Comparison of ENCODE assay signal across 10 mouse cellular contexts in the genomic region with DNA sequence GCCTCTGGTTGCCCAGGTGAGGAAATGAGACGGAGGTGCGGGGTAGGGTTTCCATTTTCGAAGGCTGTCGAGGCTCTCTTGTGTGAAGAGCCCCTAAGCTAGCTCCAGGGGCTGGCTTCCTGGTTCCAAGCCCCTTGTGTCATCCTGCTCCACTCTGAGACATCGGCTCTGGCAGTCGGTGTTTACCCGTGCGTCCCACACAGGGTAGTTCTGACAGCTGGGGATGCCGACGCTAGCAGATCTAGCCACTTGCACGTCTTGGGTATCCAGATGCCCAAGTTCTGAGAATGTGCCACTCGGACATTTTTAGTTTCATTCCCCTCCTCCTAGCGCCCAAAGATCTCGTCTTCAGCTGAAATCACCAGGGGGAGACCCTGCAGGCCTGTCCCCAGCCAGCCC. TPM values are rescaled to one million over a fixed set of nuclear protein-coding genes. Genes with fewer than 3 reads are reported as not detected.
DNase-seq lines count a peak whose midpoint lies in the region; ATAC-seq and TF ChIP-seq lines count a peak whose summit lies in the region.
"Had no signal": no experiment of that assay in that cellular context is flagged by ENCODE, and none has a peak within 500 bp of the region (broad histone marks: within the 10 kb centered on the region; RNA-seq: fewer than 3 reads in every experiment).

No protein-coding gene starts in this region.

- peaks cover 43% of the 10 kb centered on the region for H3K27me3 ChIP-seq in embryonic facial prominence, embryonic 15.5 days
- peaks cover 33% of the 10 kb centered on the region for H3K27me3 ChIP-seq in intestine, postnatal 0 days (replicated peaks; ENCODE audit: control insufficient read depth, insufficient read depth, low read length)
- peaks cover 34% of the 10 kb centered on the region for H3K27me3 ChIP-seq in neural tube, embryonic 13.5 days

- H3K27ac ChIP-seq in left cerebral cortex, adult 2 months, result peak overlapping the region; percentile 90; the same call in 1 of the 2 replicates
- H3K27ac ChIP-seq in embryonic facial prominence, embryonic 15.5 days (replicated peaks), result no peak overlapping the region
- H3K27ac ChIP-seq in intestine, postnatal 0 days (ENCODE audit: low read depth, low read length), result no peak overlapping the region
- H3K27ac ChIP-seq in neural tube, embryonic 13.5 days (replicated peaks), result peak overlapping the region; percentile 94

- no peak for ATAC-seq in embryonic facial prominence, embryonic 15.5 days (ENCODE audit: insufficient number of reproducible peaks, low FRiP score, low TSS enrichment, low read depth)
- ATAC-seq in intestine, postnatal 0 days, result no peak
- ATAC-seq in neural tube, embryonic 13.5 days (ENCODE audit: low read depth), result peak; percentile 13; the same call in 1 of the 2 replicates
- ATAC-seq in granulocyte monocyte progenitor cell, adult 5-6 weeks (replicated peaks; ENCODE audit: poor library complexity, severe bottlenecking), result no peak

- no peak for TF ChIP-seq CTCF in left cerebral cortex, adult 2 months (IDR thresholded peaks at IDR 0.05)
- TF ChIP-seq CTCF in intestine, postnatal 0 days (IDR thresholded peaks at IDR 0.05; ENCODE audit: low read depth), result no peak

- no peaks in the 10 kb centered on the region for H3K36me3 ChIP-seq in embryonic facial prominence, embryonic 15.5 days
- no peaks in the 10 kb centered on the region for H3K36me3 ChIP-seq in intestine, postnatal 0 days (ENCODE audit: control insufficient read depth, insufficient read depth)
- H3K36me3 ChIP-seq in neural tube, embryonic 13.5 days, result peaks cover 19% of the 10 kb centered on the region
- H3K36me3 ChIP-seq: G1E had no signal

- 35% methylated on average over 14 of the region's 14 CpGs for WGBS in embryonic facial prominence, embryonic 15.5 days
- WGBS in intestine, postnatal 0 days, result 33% methylated on average over 14 of the region's 14 CpGs
- WGBS in neural tube, embryonic 13.5 days, result 29% methylated on average over 14 of the region's 14 CpGs

- intact Hi-C loops in left cerebral cortex, adult 2 months (cut with DNase I), result no loop called here

- peak overlapping the region; percentile 85 for H3K4me3 ChIP-seq in left cerebral cortex, adult 2 months
- peak overlapping the region; percentile 57 for H3K4me3 ChIP-seq in embryonic facial prominence, embryonic 15.5 days (replicated peaks)
- 0 out of 2 replicates have a peak overlapping the region, but pooled peaks have one; percentile 56 for H3K4me3 ChIP-seq in intestine, postnatal 0 days (ENCODE audit: low read depth, low read length)
- H3K4me3 ChIP-seq in neural tube, embryonic 13.5 days, result peak overlapping the region; percentile 88

- H3K4me2 ChIP-seq in embryonic facial prominence, embryonic 15.5 days (replicated peaks), result peak overlapping the region; percentile 99
- H3K4me2 ChIP-seq in intestine, postnatal 0 days (replicated peaks; ENCODE audit: low read depth), result peak overlapping the region; percentile 88; the same call in 1 of the 2 replicates
- peak overlapping the region; percentile 77 for H3K4me2 ChIP-seq in neural tube, embryonic 13.5 days

- DNase-seq in left cerebral cortex, adult 2 months (ENCODE audit: extremely low spot score in 1 of 2, low spot score in 2 of 2), result no peak
- no peak for DNase-seq in left cerebral cortex, adult 8-10 months (ENCODE audit: low spot score in 2 of 2)
- DNase-seq in yolk sac, embryonic 10.5 days (ENCODE audit: low spot score), result no peak
- DNase-seq in adrenal gland, postnatal 14 days, result no peak

- H3K9me3 ChIP-seq in embryonic facial prominence, embryonic 15.5 days (replicated peaks), result no peaks in the 10 kb centered on the region
- H3K9me3 ChIP-seq in intestine, postnatal 0 days (ENCODE audit: control insufficient read depth), result no peaks in the 10 kb centered on the region
- no peaks in the 10 kb centered on the region for H3K9me3 ChIP-seq in neural tube, embryonic 13.5 days
- H3K9me3 ChIP-seq: G1E had no signal

- no peak overlapping the region for H3K9ac ChIP-seq in embryonic facial prominence, embryonic 15.5 days
- H3K9ac ChIP-seq in intestine, postnatal 0 days (ENCODE audit: low read depth, low read length), result no peak overlapping the region
- peak overlapping the region; percentile 97 for H3K9ac ChIP-seq in neural tube, embryonic 13.5 days

- H3K4me1 ChIP-seq in embryonic facial prominence, embryonic 15.5 days, result peaks cover 24% of the 10 kb centered on the region
- H3K4me1 ChIP-seq in intestine, postnatal 0 days (replicated peaks; ENCODE audit: control insufficient read depth, insufficient read depth, low read length), result no peaks in the 10 kb centered on the region; the same call in 1 of the 2 replicates
- H3K4me1 ChIP-seq in neural tube, embryonic 13.5 days (replicated peaks), result peaks cover 35% of the 10 kb centered on the region

RNA-seq across cellular contexts. Expression of a gene that starts 1.0 kb away (rescaled TPM):
- 100 to 1,000 TPM; 110 to 122 TPM for total RNA-seq in left cerebral cortex, adult 2 months (2021)
- total RNA-seq in left cerebral cortex, adult 8-10 months (2022), result 100 to 1,000 TPM; 108 to 133 (median 114) TPM
- polyA plus RNA-seq in embryonic facial prominence, embryonic 15.5 days (2015; fragmentation: Nextera tagmentation; extraction: Ambion mirVana), result 39.2 and 41.9 TPM in 2 replicates
- 7.1 and 9.3 TPM in 2 replicates for polyA plus RNA-seq in intestine, postnatal 0 days (2015; fragmentation: Nextera tagmentation; extraction: Ambion mirVana)
- 103 and 117 TPM in 2 replicates for polyA plus RNA-seq in neural tube, embryonic 13.5 days (2015; fragmentation: Nextera tagmentation; extraction: Ambion mirVana)
- total RNA-seq in granulocyte monocyte progenitor cell, adult 5-6 weeks (2014; fragmentation: Nextera tagmentation), result not detected in 2 replicates
- total RNA-seq in granulocyte monocyte progenitor cell, adult 5-6 weeks (2017), result not detected in 2 replicates
- total RNA-seq in adrenal gland, postnatal 14 days (2021), result 6.0 and 7.9 TPM in 2 replicates

RNA-seq across cellular contexts. Expression of a gene that starts 3.5 kb away (rescaled TPM):
- not detected for total RNA-seq in left cerebral cortex, adult 2 months (2021)
- under 1 TPM in 1 of 4 experiments, not detected in 3; 0.68 TPM for total RNA-seq in left cerebral cortex, adult 8-10 months (2022)
- 0.14 and 0.41 TPM in 2 replicates for polyA plus RNA-seq in embryonic facial prominence, embryonic 15.5 days (2015; fragmentation: Nextera tagmentation; extraction: Ambion mirVana)
- 0.12 and 0.14 TPM in 2 replicates for polyA plus RNA-seq in intestine, postnatal 0 days (2015; fragmentation: Nextera tagmentation; extraction: Ambion mirVana)
- polyA plus RNA-seq in neural tube, embryonic 13.5 days (2015; fragmentation: Nextera tagmentation; extraction: Ambion mirVana), result 0.41 and 0.59 TPM in 2 replicates
- total RNA-seq in granulocyte monocyte progenitor cell, adult 5-6 weeks (2014; fragmentation: Nextera tagmentation), result not detected in 2 replicates
- not detected in 2 replicates for total RNA-seq in granulocyte monocyte progenitor cell, adult 5-6 weeks (2017)
- total RNA-seq in adrenal gland, postnatal 14 days (2021), result 0.19 TPM in 1 of 2 replicates, not detected in the other
- total RNA-seq: G1E; left cerebral cortex, postnatal 36 days had no signal
- polyA plus RNA-seq: G1E had no signal

RNA-seq across cellular contexts. Expression of a gene that starts 11.8 kb away (rescaled TPM):
- 10 to 100 TPM; 13.2 to 14.6 TPM for total RNA-seq in left cerebral cortex, adult 2 months (2021)
- 10 to 100 TPM; 13.6 to 16.9 (median 15.6) TPM for total RNA-seq in left cerebral cortex, adult 8-10 months (2022)
- polyA plus RNA-seq in embryonic facial prominence, embryonic 15.5 days (2015; fragmentation: Nextera tagmentation; extraction: Ambion mirVana), result 85.2 TPM in 2 replicates
- polyA plus RNA-seq in intestine, postnatal 0 days (2015; fragmentation: Nextera tagmentation; extraction: Ambion mirVana), result 98.5 and 106 TPM in 2 replicates
- polyA plus RNA-seq in neural tube, embryonic 13.5 days (2015; fragmentation: Nextera tagmentation; extraction: Ambion mirVana), result 41.2 and 46.3 TPM in 2 replicates
- 60.7 and 70.5 TPM in 2 replicates for total RNA-seq in granulocyte monocyte progenitor cell, adult 5-6 weeks (2014; fragmentation: Nextera tagmentation)
- 52.8 and 63.3 TPM in 2 replicates for total RNA-seq in granulocyte monocyte progenitor cell, adult 5-6 weeks (2017)
- total RNA-seq in adrenal gland, postnatal 14 days (2021), result 62.0 and 79.0 TPM in 2 replicates

RNA-seq across cellular contexts. Expression of a gene that starts 26.4 kb away (rescaled TPM):
- total RNA-seq in left cerebral cortex, adult 2 months (2021), result 10 to 100 TPM; 27.0 to 59.5 TPM
- 10 to 100 TPM; 11.1 to 15.1 (median 13.8) TPM for total RNA-seq in left cerebral cortex, adult 8-10 months (2022)
- polyA plus RNA-seq in embryonic facial prominence, embryonic 15.5 days (2015; fragmentation: Nextera tagmentation; extraction: Ambion mirVana), result 0.21 and 0.69 TPM in 2 replicates
- 0.12 and 0.54 TPM in 2 replicates for polyA plus RNA-seq in intestine, postnatal 0 days (2015; fragmentation: Nextera tagmentation; extraction: Ambion mirVana)
- polyA plus RNA-seq in neural tube, embryonic 13.5 days (2015; fragmentation: Nextera tagmentation; extraction: Ambion mirVana), result 0.06 and 0.19 TPM in 2 replicates
- total RNA-seq in granulocyte monocyte progenitor cell, adult 5-6 weeks (2014; fragmentation: Nextera tagmentation), result 8.1 and 13.7 TPM in 2 replicates
- total RNA-seq in granulocyte monocyte progenitor cell, adult 5-6 weeks (2017), result 19.3 and 24.4 TPM in 2 replicates
- 2.1 and 22.4 TPM in 2 replicates for total RNA-seq in adrenal gland, postnatal 14 days (2021)

RNA-seq across cellular contexts. Expression of a gene that starts 55.3 kb away (rescaled TPM):
- 10 to 100 TPM; 42.7 to 46.8 TPM for total RNA-seq in left cerebral cortex, adult 2 months (2021)
- 10 to 100 TPM; 40.2 to 46.7 (median 43.1) TPM for total RNA-seq in left cerebral cortex, adult 8-10 months (2022)
- polyA plus RNA-seq in embryonic facial prominence, embryonic 15.5 days (2015; fragmentation: Nextera tagmentation; extraction: Ambion mirVana), result 30.8 and 32.5 TPM in 2 replicates
- 26.5 and 27.5 TPM in 2 replicates for polyA plus RNA-seq in intestine, postnatal 0 days (2015; fragmentation: Nextera tagmentation; extraction: Ambion mirVana)
- 38.7 and 39.9 TPM in 2 replicates for polyA plus RNA-seq in neural tube, embryonic 13.5 days (2015; fragmentation: Nextera tagmentation; extraction: Ambion mirVana)
- total RNA-seq in granulocyte monocyte progenitor cell, adult 5-6 weeks (2014; fragmentation: Nextera tagmentation), result 20.7 and 35.1 TPM in 2 replicates
- 14.6 and 18.3 TPM in 2 replicates for total RNA-seq in granulocyte monocyte progenitor cell, adult 5-6 weeks (2017)
- total RNA-seq in adrenal gland, postnatal 14 days (2021), result 27.5 and 28.5 TPM in 2 replicates

Comparison
In these comparisons a context has a peak if more than half of its experiments do, and no peak if none do; other contexts are left out.
1. H3K27ac ChIP-seq: peak in left cerebral cortex, adult 2 months (single experiment) and neural tube, embryonic 13.5 days (single experiment); none in embryonic facial prominence, embryonic 15.5 days (single experiment) and intestine, postnatal 0 days (single experiment).
2. RNA of a gene that starts 1.0 kb away (total RNA-seq): 110 to 122 TPM in left cerebral cortex, adult 2 months and 108 to 133 TPM in left cerebral cortex, adult 8-10 months; 6.0 to 7.9 TPM in adrenal gland, postnatal 14 days and not detected in granulocyte monocyte progenitor cell, adult 5-6 weeks; every median in the first group is over 10 times any median in the second.
3. Peak in every context shown above with its lines, with median percentiles within 50 percentile points of each other: H3K4me3 ChIP-seq and H3K4me2 ChIP-seq.